Mouse (Mus musculus): ENCODE results near the gene Exoc3l.

GRCm38 (mm10) chr8:105268342-105269074 lies 27.4 kb downstream of the Exoc3l start:
- no peak for TF ChIP-seq CTCF (IDR thresholded peaks at IDR 0.05; ENCODE audit: low read depth, low read length)
- no peak for TF ChIP-seq POLR2AphosphoS5 (IDR thresholded peaks at IDR 0.05; ENCODE audit: insufficient replicate concordance, low read depth, low read length)
- TF ChIP-seq GATA1 (IDR thresholded peaks at IDR 0.05; ENCODE audit: borderline replicate concordance, low read length): no peak
- no peak for TF ChIP-seq GATA2 (IDR thresholded peaks at IDR 0.05; ENCODE audit: borderline replicate concordance, low read depth, low read length)
